Mouse (Mus musculus) heart, embryonic 12.5 days (tissue): ENCODE measurements around the gene Trim37. TPM values are rescaled to one million over a fixed set of nuclear protein-coding genes. Genes with fewer than 3 reads are reported as not detected.
A peak's percentile ranks its signal among the peaks of the same experiment; 100 is the strongest.

Source experiments
- ATAC-seq: fragments of 200-750 bp; cut with Nextera tagmentation; 2 replicates; pipeline ENCODE4 v1.8.0; 2017; ENCODE audit warnings: moderate TSS enrichment, moderate library complexity; ENCODE audit not compliant: insufficient number of reproducible peaks, low FRiP score
- H3K27ac ChIP-seq: fragments of 300-500 bp; sonication (generic); 2 replicates; pipeline ENCODE4 v1.5.1; 2016; ENCODE audit warnings: mild to moderate bottlenecking, moderate library complexity; ENCODE audit not compliant: poor library complexity, severe bottlenecking
- H3K27me3 ChIP-seq: fragments of 300-500 bp; sonication (generic); replicated peaks from 2 replicates; pipeline ENCODE4 v1.6.1; 2016; ENCODE audit warnings: mild to moderate bottlenecking, moderate library complexity
- H3K36me3 ChIP-seq: fragments of 300-500 bp; sonication (generic); 2 replicates; pipeline ENCODE4 v1.6.1; 2016; ENCODE audit warnings: mild to moderate bottlenecking, moderate library complexity
- H3K4me1 ChIP-seq: fragments of 300-500 bp; sonication (generic); replicated peaks from 2 replicates; pipeline ENCODE4 v1.6.1; 2016; ENCODE audit warnings: mild to moderate bottlenecking
- H3K4me2 ChIP-seq: fragments of 300-500 bp; sonication (generic); 2 replicates; pipeline ENCODE4 v1.6.1; 2016; ENCODE audit warnings: mild to moderate bottlenecking, moderate library complexity
- H3K4me3 ChIP-seq: fragments of 300-500 bp; sonication (generic); 2 replicates; pipeline ENCODE4 v1.5.1; 2016; ENCODE audit warnings: mild to moderate bottlenecking
- H3K9ac ChIP-seq: fragments of 300-500 bp; sonication (generic); 2 replicates; pipeline ENCODE4 v1.6.1; 2016; ENCODE audit warnings: mild to moderate bottlenecking, moderate library complexity
- H3K9me3 ChIP-seq: fragments of 300-500 bp; sonication (generic); replicated peaks from 2 replicates; pipeline ENCODE4 v1.6.1; 2016; ENCODE audit warnings: mild to moderate bottlenecking, moderate library complexity
- WGBS: fragments of 180-500 bp; shearing (Covaris S2); methylation state at CpG from one replicate; pipeline ENCODE4 v1.1.7; 2016; 5-methylcytosine and 5-hydroxymethylcytosine counted together
- polyA plus RNA-seq: library from polyadenylated mRNA; unstranded; fragments of >200 nt; fragmentation: Nextera tagmentation; extraction: Ambion mirVana; gene quantifications from 2 replicates; pipeline ENCODE4 v1.2.1, GENCODE M21; 2016

The Trim37 gene
- polyA plus RNA-seq, 1 experiment from 2014 or later: 24.5 TPM

DNA sequence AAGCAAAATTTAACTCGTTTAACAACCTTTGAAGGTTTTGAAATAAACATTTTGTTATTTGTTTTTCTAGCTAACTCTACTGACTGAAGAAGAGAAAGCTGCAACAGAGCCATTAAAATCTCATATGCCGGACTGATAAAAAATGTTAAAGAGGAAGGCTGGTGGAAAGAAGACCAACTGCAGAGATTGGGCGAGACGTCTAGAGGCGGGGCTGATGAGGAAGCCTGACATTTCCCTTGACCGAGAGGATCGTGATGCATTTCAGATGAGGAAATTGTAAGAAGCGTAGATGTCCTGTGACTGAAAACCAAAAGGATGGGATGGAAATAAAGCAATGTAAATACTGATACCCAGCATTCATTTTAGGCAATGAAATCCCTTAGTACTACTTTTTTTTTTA is 5.0 kb upstream of the Trim37 start:
- no peak overlapping the region for H3K4me2 ChIP-seq
- H3K4me1 ChIP-seq: peaks cover 7% of the 10 kb centered on the region
- peaks cover 58% of the 10 kb centered on the region for H3K36me3 ChIP-seq
- no peaks in the 10 kb centered on the region for H3K27me3 ChIP-seq
- H3K9ac ChIP-seq: no peak overlapping the region
- 76% methylated on average over 8 of the region's 8 CpGs for WGBS
- H3K9me3 ChIP-seq: no peaks in the 10 kb centered on the region
- no peak for ATAC-seq
- no peak overlapping the region for H3K4me3 ChIP-seq
- no peak overlapping the region for H3K27ac ChIP-seq

DNA sequence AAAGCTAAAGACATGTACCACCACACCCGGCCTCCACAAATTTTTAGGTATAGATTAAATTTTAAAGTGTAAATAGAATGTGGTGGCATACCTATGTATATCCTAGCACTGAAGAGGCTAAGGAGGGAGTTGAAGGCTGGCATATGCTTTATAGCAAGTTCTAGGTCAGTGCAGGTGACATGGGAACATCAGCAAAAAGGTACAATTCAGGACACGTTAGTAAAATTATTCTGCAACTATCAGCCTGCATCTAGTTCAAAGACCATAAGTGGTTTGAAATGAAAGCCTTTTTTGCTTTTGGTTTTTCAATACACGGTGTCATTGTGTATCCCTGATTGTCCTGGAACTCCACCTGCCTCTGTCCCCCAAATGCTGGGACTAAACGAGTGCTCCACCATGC is 1.3 kb upstream of the Trim37 start:
- WGBS: 59% methylated on average over 4 of the region's 4 CpGs
- ATAC-seq: no peak
- H3K9ac ChIP-seq: no peak overlapping the region
- peaks cover 11% of the 10 kb centered on the region for H3K4me1 ChIP-seq
- no peak overlapping the region for H3K27ac ChIP-seq
- peak overlapping the region; percentile 76 for H3K4me2 ChIP-seq
- no peak overlapping the region for H3K4me3 ChIP-seq
- no peaks in the 10 kb centered on the region for H3K9me3 ChIP-seq
- no peaks in the 10 kb centered on the region for H3K27me3 ChIP-seq
- H3K36me3 ChIP-seq: peaks cover 35% of the 10 kb centered on the region

DNA sequence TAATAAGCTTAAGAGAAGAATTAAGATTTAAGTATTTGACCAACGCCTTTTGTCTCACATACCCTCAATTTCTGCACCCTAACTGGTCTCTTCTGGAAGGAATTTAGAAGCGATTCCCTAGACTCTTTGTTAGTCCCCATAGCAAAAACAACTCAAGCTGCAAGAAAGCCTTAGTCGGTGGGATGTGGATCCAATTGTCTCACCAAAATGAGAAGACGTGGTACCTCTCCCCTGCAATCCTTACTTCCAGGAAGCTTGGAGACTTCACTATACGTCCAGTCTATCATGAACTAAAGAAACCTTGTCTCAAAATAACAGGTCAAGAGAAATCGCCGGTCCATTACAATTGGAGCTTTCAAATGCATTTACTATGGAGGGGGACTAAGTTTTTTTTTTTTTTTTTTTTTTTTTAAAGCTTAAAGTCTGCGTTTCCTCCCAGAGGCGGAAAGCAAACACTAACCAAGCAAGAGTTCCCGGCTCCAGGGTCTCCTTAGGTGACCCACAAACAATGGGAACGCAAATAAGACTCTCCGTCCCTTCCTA is 525 bp upstream of the Trim37 start:
- ATAC-seq: no peak

DNA sequence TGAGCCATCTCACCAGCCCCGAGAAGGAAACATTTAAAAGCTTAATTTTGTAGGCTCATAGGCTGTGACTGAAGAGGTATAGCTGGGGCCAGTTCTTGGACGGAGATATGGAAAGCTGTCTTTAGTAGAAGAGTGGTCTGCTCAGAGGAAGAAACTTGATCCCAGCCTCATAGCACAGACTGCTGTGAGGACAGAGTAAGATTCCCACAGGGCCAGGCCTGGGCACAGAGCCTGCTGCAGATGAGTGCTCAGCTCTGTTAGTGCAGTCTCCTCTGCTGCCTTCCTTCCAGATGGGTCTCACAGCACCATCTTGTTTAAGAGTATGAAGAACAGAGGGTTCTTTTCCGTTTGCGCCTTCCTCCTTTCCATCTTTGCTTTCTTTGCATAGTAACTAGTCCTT is 9.4 kb downstream of the Trim37 start:
- peaks cover 17% of the 10 kb centered on the region; the same call in 1 of the 2 replicates for H3K36me3 ChIP-seq
- H3K4me2 ChIP-seq: no peak overlapping the region
- H3K9ac ChIP-seq: no peak overlapping the region
- no peaks in the 10 kb centered on the region for H3K9me3 ChIP-seq
- no peak for ATAC-seq
- no peak overlapping the region for H3K27ac ChIP-seq
- H3K27me3 ChIP-seq: no peaks in the 10 kb centered on the region
- 86% methylated on average over 4 of the region's 4 CpGs for WGBS
- H3K4me1 ChIP-seq: no peaks in the 10 kb centered on the region
- no peak overlapping the region for H3K4me3 ChIP-seq

More for the DNA sequence above, 525 bp upstream of the Trim37 start:
- Histone ChIP-seq H3K9ac (peak overlapping the region; percentile 85), H3K4me2 (peak overlapping the region; percentile 76), H3K36me3 (peaks cover 29% of the 10 kb centered on the region), H3K27me3 (no peaks in the 10 kb centered on the region), H3K9me3 (no peaks in the 10 kb centered on the region), H3K4me1 (peaks cover 11% of the 10 kb centered on the region), H3K4me3 (peak overlapping the region; percentile 87), H3K27ac (peak overlapping the region; percentile 81)
- whole genome bisulfite sequencing: 2% methylated on average over 12 of the region's 12 CpGs

DNA sequence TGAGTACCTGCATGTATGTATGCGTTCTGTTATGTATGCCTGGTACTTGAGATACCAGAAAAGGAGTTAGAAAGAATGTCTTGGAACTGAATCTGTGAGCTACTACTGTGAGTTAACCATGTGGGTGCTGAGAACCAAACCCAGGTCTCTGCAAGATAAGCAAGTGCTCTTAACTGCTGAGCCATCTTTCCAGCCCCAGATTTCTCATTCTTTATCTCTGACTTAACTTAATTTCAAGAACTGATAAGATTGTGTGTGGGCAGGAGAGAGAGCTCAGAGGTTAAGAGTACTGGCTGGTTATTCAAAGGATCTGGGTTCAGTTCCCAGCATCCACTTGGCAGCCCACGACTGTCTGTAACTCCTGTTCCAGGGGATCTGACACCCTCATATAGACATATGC is 31.1 kb downstream of the Trim37 start:
- H3K4me2 ChIP-seq: no peak overlapping the region
- H3K36me3 ChIP-seq: peaks cover 12% of the 10 kb centered on the region; the same call in 1 of the 2 replicates
- H3K9me3 ChIP-seq: no peaks in the 10 kb centered on the region
- no peak for ATAC-seq
- WGBS: 87% methylated on average over 2 of the region's 2 CpGs
- no peak overlapping the region for H3K9ac ChIP-seq
- no peaks in the 10 kb centered on the region for H3K27me3 ChIP-seq
- no peak overlapping the region for H3K4me3 ChIP-seq
- H3K4me1 ChIP-seq: no peaks in the 10 kb centered on the region
- no peak overlapping the region for H3K27ac ChIP-seq

DNA sequence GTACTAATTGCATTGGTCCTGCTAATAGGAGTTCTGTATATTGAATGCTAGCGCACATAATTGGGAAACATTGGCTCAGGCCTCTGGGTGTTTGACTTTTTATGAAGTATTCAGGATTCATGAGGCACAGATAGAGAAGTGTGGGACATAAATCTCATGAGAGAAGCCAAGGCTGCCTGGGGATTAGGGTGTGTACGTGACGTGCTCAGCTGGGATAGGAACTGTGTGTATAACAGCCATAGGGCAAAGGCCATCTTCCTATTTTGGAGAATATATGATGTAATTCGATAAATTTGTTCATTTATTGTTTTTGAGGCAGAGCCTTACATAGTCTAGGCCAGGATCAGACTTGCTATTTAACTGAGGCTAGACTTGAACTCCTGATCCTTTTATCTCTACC is 35.8 kb downstream of the Trim37 start:
- 94% methylated on average over 4 of the region's 4 CpGs for WGBS
- Histone ChIP-seq H3K4me3 (no peak overlapping the region), H3K36me3 (peaks cover 38% of the 10 kb centered on the region), H3K27me3 (no peaks in the 10 kb centered on the region), H3K27ac (no peak overlapping the region), H3K4me1 (no peaks in the 10 kb centered on the region), H3K9ac (no peak overlapping the region), H3K9me3 (no peaks in the 10 kb centered on the region), H3K4me2 (no peak overlapping the region)
- no peak for ATAC-seq

DNA sequence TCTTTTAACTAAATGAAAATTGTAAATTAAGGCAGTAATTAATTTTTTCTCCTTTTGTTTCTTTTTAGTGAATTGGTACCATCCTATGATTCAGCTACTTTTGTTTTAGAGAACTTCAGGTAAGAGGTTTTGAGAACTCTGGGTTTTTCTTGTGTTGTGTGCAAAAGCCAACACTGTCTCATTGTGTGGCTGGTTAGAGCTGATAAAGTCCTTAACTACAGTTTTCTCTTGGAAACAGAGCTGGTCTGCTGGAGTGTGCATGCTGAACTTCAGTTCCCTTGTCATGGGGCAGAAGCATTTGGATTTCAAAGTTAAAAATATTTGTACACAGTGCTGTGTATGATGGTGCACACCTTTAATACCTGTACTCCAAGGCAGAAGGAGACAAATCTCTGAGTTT is 36.9 kb downstream of the Trim37 start:
- H3K4me3 ChIP-seq: no peak overlapping the region
- H3K4me1 ChIP-seq: no peaks in the 10 kb centered on the region
- H3K27me3 ChIP-seq: no peaks in the 10 kb centered on the region
- peaks cover 47% of the 10 kb centered on the region for H3K36me3 ChIP-seq
- no peak for ATAC-seq
- no peak overlapping the region for H3K9ac ChIP-seq
- H3K4me2 ChIP-seq: no peak overlapping the region
- H3K27ac ChIP-seq: no peak overlapping the region
- H3K9me3 ChIP-seq: no peaks in the 10 kb centered on the region

DNA sequence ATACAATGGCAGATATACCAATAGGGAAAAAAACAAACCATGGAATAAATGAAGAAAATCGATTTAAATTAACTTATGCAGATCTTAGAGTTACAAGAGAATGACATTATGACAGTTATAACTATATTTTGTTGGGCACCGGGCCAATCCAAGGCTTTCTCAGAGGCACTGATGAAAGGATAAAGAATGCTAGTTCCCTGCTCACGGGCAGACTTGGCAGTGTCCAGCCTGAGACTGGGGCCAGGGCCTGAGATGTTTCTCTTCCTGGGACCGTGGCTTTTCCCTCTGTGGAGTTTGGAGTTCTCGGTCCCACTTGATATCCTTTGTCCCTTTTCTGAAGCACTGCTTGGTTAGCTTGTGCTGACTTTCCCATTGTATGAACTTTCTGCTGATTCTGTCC is 46.7 kb downstream of the Trim37 start:
- Histone ChIP-seq H3K9me3 (no peaks in the 10 kb centered on the region), H3K27me3 (no peaks in the 10 kb centered on the region), H3K4me3 (no peak overlapping the region), H3K27ac (no peak overlapping the region), H3K36me3 (peaks cover 20% of the 10 kb centered on the region), H3K4me1 (no peaks in the 10 kb centered on the region), H3K4me2 (no peak overlapping the region), H3K9ac (no peak overlapping the region)
- WGBS: 88% methylated on average over 5 of the region's 5 CpGs
- ATAC-seq: no peak

DNA sequence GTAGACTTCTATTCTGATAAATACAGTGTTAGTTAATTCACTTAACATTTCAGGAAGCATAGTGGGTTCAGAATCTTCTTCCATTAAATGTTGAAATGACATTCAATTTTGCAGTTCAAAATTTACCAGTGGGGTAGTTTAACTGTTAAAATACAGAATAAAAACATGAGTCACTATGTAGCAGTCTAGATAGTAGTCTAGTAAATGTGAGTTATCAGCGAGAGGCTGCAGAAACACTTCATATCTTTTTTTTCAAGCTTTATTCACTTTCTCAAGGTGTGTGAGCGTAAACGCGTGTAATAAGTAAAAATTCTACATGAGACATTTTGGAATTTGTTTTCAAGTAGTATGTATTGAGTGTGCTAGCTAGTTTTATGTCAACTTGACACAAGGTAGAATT is 48.2 kb downstream of the Trim37 start:
- no peaks in the 10 kb centered on the region for H3K27me3 ChIP-seq
- no peak overlapping the region for H3K9ac ChIP-seq
- 98% methylated on average over 4 of the region's 4 CpGs for WGBS
- H3K9me3 ChIP-seq: no peaks in the 10 kb centered on the region
- H3K4me3 ChIP-seq: no peak overlapping the region
- no peak overlapping the region for H3K4me2 ChIP-seq
- ATAC-seq: no peak
- H3K36me3 ChIP-seq: peaks cover 20% of the 10 kb centered on the region
- H3K27ac ChIP-seq: no peak overlapping the region
- H3K4me1 ChIP-seq: no peaks in the 10 kb centered on the region

DNA sequence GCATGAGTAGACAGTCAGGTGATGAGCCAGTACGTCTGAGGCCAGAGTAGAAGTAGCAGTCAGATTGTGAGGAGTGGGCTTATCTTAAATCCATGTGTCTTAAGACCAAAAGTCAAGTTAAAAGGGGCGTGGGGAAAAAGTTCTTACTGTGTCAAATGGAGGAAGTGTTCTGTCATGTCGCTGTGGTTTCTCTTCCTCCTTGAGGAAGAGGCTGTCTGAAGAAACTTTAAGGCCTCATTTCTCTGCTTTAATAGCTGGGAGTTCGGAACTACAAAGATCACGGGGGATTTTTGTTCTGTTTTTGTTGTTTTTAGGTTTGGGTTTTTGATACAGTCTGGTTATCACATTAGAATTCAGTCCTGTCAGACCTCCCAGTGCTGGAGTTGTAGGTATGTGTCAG is 85.4 kb downstream of the Trim37 start:
- Histone ChIP-seq H3K9ac (no peak overlapping the region), H3K27me3 (no peaks in the 10 kb centered on the region), H3K4me2 (no peak overlapping the region), H3K9me3 (no peaks in the 10 kb centered on the region), H3K36me3 (peaks cover 12% of the 10 kb centered on the region), H3K4me3 (no peak overlapping the region), H3K4me1 (no peaks in the 10 kb centered on the region), H3K27ac (no peak overlapping the region)
- ATAC-seq: no peak
- 61% methylated on average over 5 of the region's 5 CpGs for WGBS

DNA sequence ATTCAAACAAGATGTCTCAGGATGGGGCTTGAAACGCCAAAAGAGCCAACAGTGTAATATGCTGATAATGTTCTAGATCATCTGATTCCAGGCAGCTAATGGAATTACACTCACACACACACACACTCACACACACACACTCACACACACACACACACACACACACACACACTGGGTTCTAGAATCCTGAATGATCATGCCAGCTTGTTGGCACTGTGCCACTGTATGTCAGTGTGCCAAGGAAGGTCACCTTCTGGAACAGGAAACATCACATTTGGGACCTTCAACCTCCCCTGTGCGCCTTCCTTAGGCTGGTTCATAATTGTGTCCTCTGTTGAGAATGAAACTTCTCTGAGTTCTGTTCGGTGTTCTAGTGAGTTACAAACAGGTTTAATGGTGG is 95.8 kb downstream of the Trim37 start:
- no peak overlapping the region for H3K4me2 ChIP-seq
- no peak for ATAC-seq
- H3K4me1 ChIP-seq: no peaks in the 10 kb centered on the region
- peaks cover 32% of the 10 kb centered on the region for H3K36me3 ChIP-seq
- H3K27me3 ChIP-seq: no peaks in the 10 kb centered on the region
- no peak overlapping the region for H3K4me3 ChIP-seq
- WGBS: 83% methylated on average over 3 of the region's 3 CpGs
- no peaks in the 10 kb centered on the region for H3K9me3 ChIP-seq
- no peak overlapping the region for H3K27ac ChIP-seq
- H3K9ac ChIP-seq: no peak overlapping the region

DNA sequence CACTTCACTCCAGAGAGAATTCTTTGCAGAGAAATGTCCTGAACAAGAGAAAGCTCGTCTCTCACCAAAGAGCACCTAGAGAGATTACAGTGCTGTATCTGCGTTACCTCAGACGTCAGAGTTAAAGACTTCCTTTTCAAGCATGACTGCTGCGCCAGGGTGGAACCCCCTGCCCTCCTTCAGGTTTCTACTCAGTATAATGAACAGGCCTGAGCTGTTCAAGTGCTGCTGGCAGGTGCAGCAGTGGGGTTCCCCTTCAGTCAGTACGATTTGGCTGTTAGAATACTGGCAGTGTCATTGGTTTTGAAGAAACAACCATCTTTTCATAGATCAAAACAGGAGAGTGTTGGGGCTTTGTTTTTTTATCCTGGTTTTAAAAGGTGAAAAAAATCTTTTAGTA is 100.2 kb downstream of the Trim37 start:
- no peaks in the 10 kb centered on the region for H3K9me3 ChIP-seq
- no peak overlapping the region for H3K9ac ChIP-seq
- H3K36me3 ChIP-seq: peaks cover 28% of the 10 kb centered on the region
- H3K4me2 ChIP-seq: no peak overlapping the region
- no peak overlapping the region for H3K4me3 ChIP-seq
- ATAC-seq: no peak
- no peak overlapping the region for H3K27ac ChIP-seq
- H3K27me3 ChIP-seq: no peaks in the 10 kb centered on the region
- H3K4me1 ChIP-seq: no peaks in the 10 kb centered on the region
- 64% methylated on average over 5 of the region's 5 CpGs for WGBS
